Mouse (Mus musculus) right cerebral cortex, postnatal 36 days (tissue): ENCODE results near the gene Lair1.
"Not testable (repeated sequence)": the region's sequence is repeated elsewhere in the genome, so short reads cannot be mapped to it uniquely, and the experiment has no call there.

ENCODE experiments used
- DNase-seq, 2 experiments: peaks; one replicate each; pipeline ENCODE4 v3.0.0; 2022; ENCODE audit warnings: low spot score in 2 of 2, mixed read lengths in 1 of 2

Gene Lair1

DNA sequence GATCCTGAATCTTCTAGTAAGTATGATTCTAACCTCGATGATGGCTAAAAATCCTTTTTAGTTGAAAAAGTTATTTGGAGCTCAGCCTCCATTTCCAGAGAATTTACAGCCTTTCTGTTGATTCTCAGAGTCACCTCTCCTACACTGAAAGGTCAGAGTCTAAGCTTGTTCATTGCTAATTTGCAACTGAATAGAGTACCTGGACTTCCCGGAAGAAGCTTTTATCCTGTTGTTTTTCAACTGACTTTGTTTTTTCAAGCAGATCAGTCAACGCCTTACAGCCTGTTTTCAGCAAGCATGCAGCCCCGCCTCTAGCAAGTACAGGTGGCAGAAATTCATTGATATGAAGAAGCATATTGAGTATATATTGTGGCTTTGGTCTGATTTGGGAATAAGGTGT lies 59.0 kb downstream of the Lair1 start:
- DNase-seq = not testable (repeated sequence)

DNA sequence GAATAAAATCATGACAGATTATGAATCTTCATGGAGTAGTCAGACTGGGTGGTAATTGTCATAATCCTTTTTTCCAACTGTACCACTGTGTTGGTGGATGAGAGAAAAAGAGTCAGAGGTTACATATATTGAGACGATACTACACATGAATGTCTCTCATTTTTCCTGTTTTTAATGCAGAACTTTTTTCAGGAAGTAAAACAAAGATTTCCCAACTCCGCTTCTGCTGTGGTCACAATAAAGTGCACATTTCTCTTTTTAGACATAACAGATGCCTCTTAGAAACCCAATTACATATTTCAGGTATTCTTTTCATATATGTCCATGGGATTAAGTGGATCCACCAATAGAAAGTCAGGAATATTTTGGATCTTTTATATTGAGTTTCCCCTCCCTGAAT lies 101.0 kb downstream of the Lair1 start:
- DNase-seq = no peak

DNA sequence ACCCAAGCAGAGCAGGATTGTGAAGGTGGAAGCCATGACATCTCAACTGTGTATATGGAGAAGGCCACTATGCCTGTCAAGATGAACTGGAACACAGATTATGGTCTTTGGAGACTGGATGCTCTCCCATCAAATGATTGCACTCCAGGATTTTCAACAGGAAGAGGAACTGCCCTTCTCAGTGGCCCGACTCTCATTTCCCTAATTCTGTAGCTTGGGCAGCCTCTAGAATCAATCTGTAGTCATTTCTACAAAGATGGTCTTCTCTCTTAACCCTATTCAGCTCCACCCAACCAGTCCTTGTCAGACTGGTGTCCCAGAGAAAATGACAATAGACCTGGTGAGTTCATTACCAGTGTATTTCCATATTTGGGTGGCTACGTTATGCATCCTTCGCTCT lies 105.6 kb downstream of the Lair1 start:
- no peak for DNase-seq
